Mouse (Mus musculus) frontal cortex, postnatal 10 days (tissue): ENCODE results near the gene Coil.
"Not testable (repeated sequence)": the region's sequence is repeated elsewhere in the genome, so short reads cannot be mapped to it uniquely, and the experiment has no call there.

Experiments
- DNase-seq, 2 experiments: peaks; one replicate each; pipeline ENCODE4 v3.0.0; 2022; ENCODE audit warnings: low spot score in 2 of 2, mixed read lengths in 1 of 2

The Coil gene

DNA sequence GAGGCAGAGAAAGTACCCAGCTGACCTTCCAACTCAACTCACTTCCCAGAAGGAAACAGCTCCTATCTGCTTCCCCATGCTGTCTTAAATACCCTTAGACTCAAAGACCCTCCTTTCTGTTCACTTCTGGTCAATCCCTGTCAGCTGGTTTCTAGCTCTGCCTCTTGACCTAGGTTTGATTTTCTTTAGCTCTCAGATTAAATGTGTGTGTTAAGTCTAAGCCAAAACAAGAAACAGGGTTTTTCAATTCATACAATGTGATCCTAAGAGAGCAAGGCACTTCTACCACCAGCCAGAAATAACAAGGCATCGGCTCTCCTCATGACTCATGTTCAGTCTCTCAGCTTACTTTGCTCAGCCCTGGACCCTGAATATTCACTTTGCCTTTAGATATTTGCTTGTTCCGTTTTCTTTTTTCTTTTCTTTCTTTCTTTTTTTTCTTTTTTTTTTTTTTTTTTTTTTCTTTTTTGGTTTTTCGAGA, 3.1 kb upstream of the Coil start, which contains the start of gene Elobl:
Gene Elobl (minus strand): TSS at position 51 of the 481 bp plus-strand sequence.
- DNase-seq, result no peak

DNA sequence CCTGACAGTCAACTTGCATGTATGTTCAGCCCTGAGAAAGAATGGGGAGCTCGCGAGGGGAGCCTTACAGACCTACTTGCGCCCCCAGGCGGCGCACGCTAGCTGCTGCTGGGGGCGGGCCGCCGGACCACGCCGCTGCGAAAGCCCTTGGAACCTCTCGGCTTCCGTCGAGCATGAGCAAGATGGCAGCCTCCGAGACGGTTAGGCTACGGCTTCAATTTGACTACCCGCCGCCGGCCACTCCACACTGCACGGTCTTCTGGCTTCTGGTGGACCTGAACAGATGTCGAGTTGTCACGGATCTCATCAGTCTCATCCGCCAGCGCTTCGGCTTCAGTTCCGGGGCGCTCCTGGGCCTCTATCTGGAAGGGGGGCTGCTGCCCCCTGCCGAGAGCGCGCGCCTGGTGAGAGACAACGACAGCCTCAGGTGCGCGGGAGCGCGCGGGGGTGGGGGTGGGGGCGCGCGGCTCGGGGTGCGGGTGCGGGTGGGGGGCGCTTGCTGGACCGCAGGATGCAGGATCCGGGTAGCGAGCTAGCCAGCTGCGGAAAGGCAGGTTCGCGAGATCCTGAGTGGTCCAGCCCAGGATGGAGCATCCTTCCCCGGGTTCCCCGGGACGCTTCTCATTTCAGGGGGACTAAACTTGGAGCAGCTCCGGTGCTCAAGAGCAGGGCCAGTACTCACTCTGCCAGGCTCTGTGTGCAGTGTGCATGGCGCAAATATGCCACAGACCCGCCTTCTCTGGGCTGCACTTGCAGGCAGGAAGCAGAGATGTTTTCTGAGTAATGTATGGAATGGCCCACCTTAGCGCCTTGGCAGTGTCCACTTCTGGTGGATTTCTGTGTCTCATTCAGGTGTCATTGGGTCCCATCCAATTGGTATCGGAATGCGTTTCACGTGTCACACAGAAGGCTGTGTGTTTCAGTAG, 4.0 kb downstream of the Coil start:
- peak; percentile 89 to 93 for DNase-seq

DNA sequence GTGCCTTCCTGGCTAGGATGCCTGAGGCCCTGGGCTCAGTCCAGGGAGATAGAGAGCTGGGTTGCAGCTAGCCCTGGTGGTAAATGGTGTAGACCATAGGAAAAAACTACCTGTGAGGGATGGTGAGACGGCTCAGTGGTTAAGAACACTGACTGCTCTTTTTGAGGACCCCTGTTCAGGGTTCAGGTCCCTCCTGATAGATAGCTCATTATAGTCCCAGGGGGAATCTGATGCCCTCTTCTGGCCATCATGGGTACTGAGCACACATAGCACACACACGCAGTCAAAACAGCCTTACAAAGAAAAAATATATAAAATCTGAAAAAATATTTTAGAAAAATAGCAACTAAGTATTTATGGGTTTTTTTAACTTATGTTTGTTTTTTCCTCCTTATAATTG, 6.3 kb downstream of the Coil start:
- DNase-seq, result no peak

DNA sequence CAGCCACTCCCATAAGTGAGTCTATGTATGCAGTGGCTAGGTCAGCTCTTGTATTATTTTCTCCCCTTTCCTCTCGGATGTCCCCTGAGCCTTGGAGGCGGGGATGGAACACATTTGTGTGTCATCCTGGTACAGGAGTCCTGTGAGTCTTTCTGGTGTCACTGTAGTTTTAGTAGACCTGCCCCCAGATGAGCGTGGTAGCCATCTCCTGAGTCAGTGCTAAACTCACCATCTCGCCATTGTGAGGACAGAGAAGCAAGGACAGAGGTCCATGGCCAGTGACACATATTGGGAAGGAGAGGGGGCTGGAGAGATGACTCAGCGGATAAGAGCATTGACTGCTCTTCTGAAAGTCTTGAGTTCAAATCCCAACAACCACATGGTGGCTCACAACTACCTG, 7.1 kb downstream of the Coil start:
- no peak for DNase-seq

DNA sequence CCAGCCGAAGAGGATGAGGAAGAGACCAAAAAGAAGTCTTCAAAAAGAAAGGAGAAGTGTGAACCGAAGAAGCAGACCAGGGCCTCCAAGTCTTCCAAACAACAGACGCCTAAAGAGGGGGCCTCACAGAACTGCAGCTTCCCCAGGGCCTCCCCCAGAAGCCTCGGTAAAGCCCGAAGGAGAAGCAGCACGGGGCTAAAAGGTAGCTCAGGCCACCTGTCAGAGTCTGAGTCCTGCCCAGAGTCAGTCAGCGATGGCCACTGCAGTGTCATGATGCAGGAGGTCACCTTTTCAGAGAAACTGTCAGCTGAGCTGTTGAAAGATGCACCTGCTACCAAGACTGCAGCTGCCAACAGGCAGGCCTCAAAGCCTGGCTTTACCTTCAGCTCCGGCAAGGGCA, 11.3 kb downstream of the Coil start:
- no peak for DNase-seq

DNA sequence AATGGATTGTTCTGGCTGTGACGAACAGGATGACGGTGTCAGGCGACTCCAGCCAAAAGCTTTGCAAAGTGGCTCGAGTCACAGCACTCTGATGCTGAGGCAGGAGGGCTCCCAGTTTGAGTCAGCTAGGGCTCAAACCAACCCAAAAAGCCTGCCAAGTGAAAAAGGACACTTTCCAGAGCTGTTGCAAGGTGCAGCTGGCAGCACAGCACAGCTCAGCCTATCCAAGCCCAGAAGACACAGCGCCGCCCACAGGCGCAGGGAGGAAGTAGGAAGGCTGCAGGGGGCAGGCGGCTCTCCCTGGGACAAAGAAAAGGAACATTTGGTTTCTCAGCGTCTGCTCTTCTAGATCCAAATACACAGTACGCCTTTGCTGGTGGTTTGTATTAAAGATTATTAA, 16.6 kb downstream of the Coil start:
- no peak for DNase-seq

DNA sequence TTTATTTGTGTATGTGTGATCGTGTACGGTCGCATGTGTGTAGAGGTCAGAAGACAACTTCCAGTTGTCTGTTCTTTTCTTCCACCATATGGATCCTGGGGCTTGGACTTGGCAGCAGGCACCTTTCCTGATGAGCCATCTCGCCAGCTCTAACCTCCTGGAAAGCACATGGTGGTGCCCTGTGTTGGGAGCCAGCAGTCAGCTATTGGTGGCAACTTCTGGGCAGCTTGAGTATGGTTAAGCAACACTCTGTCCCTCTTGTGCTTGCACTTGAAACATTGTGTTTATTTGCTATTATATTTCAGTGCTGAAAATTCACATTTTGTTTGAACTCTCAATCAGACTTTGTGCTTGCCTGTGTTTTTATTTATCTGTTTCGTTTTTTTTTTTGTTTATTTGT, 18.9 kb downstream of the Coil start:
- no peak for DNase-seq

DNA sequence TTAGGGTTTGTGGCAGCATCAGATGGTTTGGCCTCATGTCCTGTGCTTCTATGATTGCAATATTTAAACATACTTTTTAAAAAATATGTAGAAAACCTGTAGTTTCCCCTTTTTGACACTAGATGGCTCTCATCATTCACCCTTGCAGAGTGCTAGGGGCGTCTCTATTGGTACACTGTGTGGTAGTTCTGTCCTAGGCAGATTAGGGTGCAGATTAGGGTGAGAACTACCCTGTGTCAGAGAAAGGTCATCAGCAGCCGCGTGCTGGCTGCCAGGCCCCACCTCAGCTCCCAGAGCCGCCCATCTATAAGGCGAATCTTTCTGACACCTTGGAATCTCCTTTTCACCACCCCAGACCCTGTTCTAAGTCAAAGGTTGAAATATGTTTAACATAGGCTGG, 19.5 kb downstream of the Coil start:
- no peak for DNase-seq

DNA sequence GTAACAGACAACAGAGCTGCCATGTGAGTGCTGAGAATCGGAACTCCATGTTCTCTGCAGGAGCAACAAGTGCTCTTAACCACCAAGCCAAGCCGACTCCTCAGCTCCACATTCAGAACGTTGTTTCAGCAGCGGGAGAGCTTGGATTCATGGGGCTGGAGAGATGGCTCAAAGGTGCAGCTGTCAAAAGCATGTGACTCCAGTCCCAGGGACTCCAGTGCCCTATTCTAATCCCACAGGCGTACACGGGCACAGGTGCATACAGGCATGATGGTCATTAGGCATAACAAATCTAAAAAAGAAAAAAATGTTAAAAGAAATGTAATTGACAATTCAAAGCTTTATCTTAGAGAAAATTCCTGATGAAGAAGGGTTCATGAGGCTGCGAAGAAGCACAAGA, 23.1 kb downstream of the Coil start:
- no peak for DNase-seq

DNA sequence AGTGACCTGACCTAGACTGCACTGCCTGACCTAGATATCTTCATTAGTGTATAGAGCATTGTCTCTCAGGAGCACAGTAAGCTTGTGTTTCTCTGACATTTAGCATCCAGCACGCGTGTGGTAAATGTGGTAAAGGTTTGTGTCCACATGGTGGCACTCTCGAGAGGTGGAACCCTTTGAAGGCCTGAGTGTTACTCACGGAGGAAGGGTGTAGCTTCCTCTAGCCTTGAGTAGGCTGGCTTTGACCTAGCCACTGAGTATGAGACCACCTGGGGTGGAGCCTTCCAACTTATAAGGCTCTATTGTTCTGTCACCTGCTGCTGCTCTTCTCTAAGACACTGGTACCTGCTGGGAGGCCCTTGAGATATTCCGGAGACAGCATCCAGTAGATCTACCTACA, 23.6 kb downstream of the Coil start:
- DNase-seq, result peak in 1 of 2 experiments; percentile 40

DNA sequence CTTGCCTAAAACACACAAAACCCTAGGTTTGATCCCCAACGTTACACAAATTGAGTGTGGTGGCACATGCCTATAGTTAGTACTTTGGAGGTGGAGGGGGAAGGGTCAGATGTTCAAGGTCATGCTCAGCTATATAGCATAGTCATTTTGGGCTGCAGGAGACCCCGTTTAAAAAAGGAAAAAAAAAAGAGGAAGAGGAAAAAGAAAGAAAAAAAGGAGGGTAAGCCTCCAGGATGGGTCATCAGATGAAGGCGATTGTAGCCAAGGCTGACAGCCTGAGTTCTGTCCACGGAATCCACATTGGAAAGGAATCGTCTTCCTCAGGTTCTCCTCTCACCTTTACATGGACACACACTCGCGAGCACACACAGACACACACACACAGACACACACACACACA, 24.4 kb downstream of the Coil start:
- no peak for DNase-seq

DNA sequence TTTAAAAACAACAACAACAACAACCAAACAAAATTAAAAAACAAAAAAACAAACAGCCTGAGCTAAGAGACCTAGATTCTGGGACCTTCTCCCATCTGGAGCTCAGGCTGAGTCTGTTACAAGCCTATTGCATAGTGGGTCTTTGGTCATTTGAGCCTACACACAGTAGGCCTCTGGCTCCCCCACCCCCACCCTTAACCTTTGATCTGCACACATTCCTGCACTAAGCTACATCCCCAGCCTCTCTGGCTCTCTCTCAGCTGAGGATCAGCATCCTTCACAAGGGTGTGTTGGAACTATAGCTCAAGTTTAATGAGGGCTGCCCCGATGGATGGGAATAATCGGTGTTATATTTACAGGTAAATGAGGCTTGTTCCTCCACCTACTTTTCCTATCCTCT, 25.6 kb downstream of the Coil start:
- no peak for DNase-seq

DNA sequence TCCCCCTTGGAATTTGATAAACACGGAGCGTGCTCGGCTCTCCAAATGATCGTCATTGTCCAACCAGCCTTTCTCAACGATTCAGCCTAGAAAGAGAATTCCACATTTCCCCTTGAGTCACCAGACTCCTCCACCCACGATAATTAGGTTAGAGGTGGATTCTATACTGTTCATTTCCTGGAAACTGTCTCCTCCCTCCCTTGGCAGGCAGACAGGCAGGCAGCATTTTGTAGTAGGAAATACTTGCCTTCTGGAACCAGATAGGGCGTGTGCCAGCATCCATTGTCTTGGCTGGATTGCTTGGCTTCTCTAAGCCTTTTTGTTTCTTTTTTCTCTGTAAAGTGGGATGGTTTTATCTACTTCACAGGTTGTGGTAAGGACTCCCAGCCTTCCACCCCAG, 26.4 kb downstream of the Coil start:
- DNase-seq, result no peak

DNA sequence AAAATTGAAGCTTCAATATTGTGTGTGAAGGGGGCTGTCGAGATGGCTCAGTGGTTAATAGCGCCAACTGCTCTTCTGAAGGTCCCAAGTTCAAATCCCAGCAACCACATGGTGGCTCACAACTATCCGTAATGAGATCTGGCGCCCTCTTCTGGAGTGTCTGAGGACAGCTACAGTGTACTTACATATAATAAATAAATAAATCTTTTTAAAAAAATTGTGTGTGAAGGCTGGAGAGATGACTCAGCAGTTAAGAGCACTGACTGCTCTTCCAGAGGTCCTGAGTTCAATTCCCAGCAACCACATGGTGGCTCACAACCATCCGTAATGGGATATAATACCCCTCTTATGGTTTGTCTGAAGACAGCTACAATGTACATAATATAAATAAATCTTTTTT, 27.3 kb downstream of the Coil start:
- not testable (repeated sequence) for DNase-seq

DNA sequence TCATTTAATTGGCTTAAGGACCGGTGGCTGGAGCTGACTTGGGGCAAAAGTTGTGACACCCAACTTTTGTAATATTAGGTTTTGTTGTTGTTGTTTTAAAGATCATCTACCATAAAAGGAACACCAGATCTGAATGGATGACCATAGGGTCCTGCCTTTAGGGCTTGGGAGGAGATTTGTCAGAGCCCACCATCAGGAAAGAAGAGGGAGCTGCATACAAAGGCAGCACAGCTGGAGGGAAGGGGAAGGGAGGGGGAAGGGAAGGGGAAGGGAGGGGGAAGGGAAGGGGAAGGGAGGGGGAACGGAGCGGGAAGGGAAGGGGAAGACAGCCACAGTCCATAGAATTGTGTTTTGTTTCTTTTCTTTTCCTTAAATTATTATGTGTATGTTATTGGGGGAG, 28.4 kb downstream of the Coil start:
- no peak for DNase-seq

DNA sequence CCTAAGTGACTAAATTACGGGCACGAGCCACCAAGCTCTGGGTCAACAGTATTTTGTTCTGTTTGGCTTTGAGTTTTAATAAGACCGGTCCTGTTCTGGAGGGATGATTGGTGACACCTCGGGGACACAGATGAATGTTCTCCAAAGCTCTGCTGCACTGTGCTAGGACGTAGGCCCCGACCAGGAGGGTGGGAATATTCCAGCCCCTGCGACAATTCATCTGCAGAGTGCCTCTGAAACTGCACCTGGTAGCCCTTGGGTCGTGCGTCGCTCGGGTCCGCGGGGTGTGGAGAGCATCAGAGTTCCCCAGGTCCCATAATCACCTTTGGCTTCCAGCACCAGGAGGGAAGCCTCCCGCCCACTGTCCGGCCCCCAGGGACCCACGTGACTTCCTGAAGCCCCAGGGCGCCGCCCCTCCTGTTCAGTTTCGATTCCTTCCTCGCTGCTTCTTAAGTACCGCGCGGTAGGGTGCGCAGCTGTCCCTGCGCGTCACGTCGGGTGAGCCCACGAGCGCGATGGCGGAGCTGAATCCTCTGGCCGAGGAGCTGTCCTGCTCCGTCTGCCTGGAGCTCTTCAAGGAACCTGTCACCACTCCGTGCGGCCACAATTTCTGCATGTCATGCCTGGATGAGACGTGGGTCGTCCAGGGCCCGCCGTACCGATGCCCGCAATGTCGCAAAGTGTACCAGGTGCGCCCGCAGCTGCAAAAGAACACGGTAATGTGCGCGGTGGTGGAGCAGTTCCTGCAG, 29.1 kb downstream of the Coil start, which contains the start of gene Trim25:
Gene Trim25 (plus strand): TSS at position 403 of the 749 bp plus-strand sequence.
- peak; percentile 60 to 65 for DNase-seq

DNA sequence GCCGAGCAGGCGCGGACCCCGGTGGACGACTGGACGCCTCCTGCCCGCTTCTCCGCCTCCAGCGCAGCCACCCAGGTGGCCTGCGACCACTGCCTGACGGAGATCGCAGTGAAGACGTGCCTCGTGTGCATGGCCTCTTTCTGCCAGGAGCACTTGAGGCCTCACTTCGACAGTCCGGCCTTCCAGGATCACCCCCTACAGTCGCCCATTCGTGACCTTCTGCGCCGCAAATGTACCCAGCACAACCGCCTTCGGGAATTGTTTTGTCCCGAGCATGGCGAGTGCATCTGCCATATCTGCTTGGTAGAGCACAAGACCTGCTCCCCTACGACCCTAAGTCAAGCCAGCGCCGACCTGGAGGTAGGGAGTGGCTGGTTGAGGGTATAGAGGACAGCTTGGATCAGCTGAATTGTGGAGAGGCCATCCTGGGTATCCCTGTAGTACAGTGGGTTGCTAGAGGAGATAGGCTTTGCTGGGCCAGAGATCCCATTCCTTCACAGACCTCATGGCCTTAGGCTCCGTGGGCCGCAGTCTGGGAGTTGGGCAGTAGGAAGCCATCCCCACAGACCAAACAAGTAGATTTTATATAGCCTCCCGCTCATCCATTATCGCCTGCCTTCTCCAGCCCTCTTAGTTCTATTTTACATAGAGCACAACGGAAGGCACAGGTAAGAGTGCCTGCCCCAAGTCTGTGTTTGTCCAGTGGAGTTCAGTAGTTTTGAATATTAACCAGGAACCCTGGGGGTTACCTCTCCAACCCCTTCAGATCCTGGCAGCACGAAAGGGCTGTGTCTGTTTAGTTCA, 29.9 kb downstream of the Coil start:
- no peak for DNase-seq

DNA sequence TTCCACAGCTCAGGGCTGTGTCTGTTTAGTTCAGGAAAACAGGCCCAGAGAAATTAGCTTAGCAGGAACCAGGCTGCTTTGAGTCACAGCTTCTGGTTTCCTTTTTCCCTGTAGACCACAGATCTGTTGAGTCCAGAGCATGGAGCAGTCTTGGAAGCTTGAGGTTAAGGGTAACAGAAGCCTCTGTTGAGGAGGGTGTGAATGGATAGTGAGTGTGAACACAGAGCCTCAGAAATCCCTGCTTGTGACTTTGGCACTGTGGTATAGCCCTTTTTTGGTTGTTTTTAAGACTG, 30.4 kb downstream of the Coil start:
- no peak for DNase-seq

DNA sequence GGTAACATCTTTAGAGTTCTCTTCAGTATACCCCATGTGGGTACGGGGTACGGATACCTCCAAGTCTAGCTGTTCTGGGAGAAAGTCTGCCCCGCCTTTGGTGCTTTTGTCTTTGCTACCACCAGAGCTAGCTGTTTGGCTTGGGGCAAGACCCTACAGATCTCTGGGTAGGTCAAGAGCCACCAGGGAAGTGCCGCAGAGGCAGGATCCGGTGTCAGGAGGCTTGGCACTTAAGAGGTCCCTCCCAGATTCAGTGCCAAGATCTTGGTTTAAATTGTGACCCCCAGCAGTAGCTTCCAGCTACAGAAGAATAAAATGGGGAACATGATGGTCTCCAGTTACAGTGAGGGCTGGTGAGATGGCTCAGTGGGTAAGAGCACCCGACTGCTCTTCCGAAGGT, 31.5 kb downstream of the Coil start:
- no peak for DNase-seq

DNA sequence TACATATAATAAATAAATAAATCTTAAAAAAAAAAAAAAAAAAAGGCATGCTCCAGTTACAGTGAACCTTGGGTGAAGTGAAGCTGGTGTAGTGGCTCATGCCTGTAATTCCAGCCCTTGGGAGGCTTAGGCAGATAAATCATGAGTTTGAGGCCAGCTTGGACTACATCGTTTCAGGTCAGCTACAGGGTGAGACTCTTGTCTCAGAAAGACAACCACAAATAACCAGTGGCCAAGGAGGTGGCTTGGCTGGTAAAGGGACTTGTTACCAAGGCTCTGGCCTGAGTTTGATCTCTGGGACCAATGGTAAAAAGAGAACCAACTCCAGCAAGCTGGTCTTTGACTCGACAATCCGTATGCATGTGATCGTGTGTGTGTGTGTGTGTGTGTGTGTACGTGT, 32.0 kb downstream of the Coil start:
- DNase-seq, result no peak

DNA sequence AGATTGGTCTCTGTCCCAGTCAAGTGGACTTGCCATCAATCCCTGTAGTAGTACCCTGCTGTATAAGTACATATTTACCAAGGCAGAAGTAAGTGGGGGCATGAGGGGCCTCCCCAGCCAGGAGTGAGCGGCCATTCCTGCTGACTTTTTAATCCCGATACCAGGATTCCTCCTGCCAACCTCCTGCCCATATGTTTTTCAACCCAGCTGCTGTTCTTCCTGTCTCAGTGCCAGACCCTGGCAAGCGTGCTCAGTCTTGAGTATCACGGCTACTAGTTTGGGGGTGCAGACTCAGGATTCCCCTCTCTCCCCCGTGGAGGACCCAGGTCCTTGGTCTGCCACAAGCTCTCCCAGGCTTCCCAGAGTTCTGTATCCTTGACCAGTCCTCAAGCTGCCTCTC, 32.6 kb downstream of the Coil start:
- no peak for DNase-seq

DNA sequence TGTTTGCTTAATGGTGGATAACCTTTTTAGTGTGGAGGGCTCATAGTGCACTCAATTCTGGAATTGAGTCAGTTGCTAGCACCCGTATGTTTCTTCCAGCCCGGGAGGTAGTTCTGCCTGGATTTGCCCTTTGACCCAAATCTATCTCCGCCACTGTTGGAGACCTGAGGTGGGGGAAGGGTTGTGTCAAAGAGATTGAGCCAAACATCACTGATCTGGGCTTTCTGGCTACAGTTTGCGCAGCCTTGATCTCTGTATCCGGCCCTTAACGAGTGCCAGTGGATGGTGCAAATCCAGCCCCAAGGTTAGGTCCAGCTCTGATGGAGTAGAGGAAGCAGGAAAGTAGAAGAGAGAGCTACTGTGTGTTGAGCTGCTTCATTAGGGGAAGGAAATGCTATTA, 33.0 kb downstream of the Coil start:
- DNase-seq, result no peak
